Mouse (Mus musculus) left cerebral cortex, adult 2 months (tissue): ENCODE results near the gene Iscu. TPM values are rescaled to one million over a fixed set of nuclear protein-coding genes. Genes with fewer than 3 reads are reported as not detected.
A peak's percentile ranks its signal among the peaks of the same experiment; 100 is the strongest.

Experiments
- DNase-seq, 2 experiments: peaks; one replicate each; pipeline ENCODE4 v3.0.0; 2021 to 2022; ENCODE audit warnings: low spot score in 2 of 2, mixed read lengths in 1 of 2; ENCODE audit errors: extremely low spot score in 1 of 2
- H3K27ac ChIP-seq: fragments of 200-600 bp; 2 replicates; pipeline ENCODE4 v1.8.1; 2022
- H3K4me3 ChIP-seq: fragments of 200-600 bp; 2 replicates; pipeline ENCODE4 v1.8.1; 2022
- CTCF ChIP-seq: fragments of 200-600 bp; IDR thresholded peaks from 2 replicates; pipeline ENCODE4 v1.8.1; 2022; ENCODE audit warnings: antibody characterized with exemption, mild to moderate bottlenecking, moderate library complexity
- intact Hi-C: fragments of 180-260 bp; cut with DNase I; formaldehyde crosslinking; loops from one replicate; pipeline ENCODE4 v1.15.1; 2025
- total RNA-seq, 2 experiments: library from RNA; stranded (reverse); gene quantifications; 2 replicates each; pipeline ENCODE4 v1.2.3; 2021

The Iscu gene
- total RNA-seq, 2 experiments from 2014 or later, result 125 to 128 TPM

- no peak for DNase-seq
- no peak for TF ChIP-seq CTCF
- intact Hi-C loops, result no loop called here
- Histone ChIP-seq H3K4me3 (no peak overlapping the region), H3K27ac (no peak overlapping the region)
Measured at GRCm38 (mm10) chr5:113791197-113792095, 18.9 kb downstream of the Iscu start.

GRCm38 (mm10) chr5:113796401-113797148 is 24.0 kb downstream of the Iscu start:
- Histone ChIP-seq H3K4me3 (no peak overlapping the region), H3K27ac (no peak overlapping the region)
- no peak for TF ChIP-seq CTCF
- DNase-seq, result no peak
- intact Hi-C loops, result no loop called here

GRCm38 (mm10) chr5:113797149-113797882 is 24.8 kb downstream of the Iscu start:
- intact Hi-C loops, result no loop called here
- TF ChIP-seq CTCF, result no peak
- no peak overlapping the region for H3K4me3 ChIP-seq
- no peak for DNase-seq
- 0 out of 2 replicates have a peak overlapping the region, but pooled peaks have one; percentile 19 for H3K27ac ChIP-seq

DNA sequence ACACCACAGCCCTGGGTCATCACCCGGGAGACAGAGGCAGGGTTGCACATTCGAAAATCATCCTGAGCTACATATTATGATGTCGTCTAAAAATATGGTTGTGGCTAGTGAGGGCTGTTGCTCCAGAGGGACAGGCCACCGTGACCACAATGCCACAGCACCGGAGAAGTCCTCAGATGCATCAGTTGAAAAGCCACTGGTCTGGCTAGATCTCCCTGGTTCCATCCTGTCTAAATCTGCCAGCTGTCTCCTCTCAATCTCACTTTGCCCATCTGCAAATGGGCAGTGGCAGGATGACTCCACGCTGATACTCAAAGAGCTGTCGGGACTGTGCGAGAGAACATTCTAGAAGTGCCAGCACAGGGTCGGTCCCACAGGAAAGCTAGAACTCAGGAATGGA is 26.0 kb downstream of the Iscu start:
- Histone ChIP-seq H3K4me3 (no peak overlapping the region), H3K27ac (no peak overlapping the region)
- intact Hi-C loops, result no loop called here
- TF ChIP-seq CTCF, result no peak
- no peak for DNase-seq

- no peak for DNase-seq
- Histone ChIP-seq H3K27ac (no peak overlapping the region), H3K4me3 (no peak overlapping the region)
- intact Hi-C loops, result no loop called here
- no peak for TF ChIP-seq CTCF
Measured at GRCm38 (mm10) chr5:113799691-113800090, 27.1 kb downstream of the Iscu start.

- intact Hi-C loops, result no loop called here
- Histone ChIP-seq H3K4me3 (0 out of 2 replicates have a peak within 1 kb of the TSS, but pooled peaks have one; percentile 14), H3K27ac (no peak within 1 kb of the TSS)
- DNase-seq, result no peak
- TF ChIP-seq CTCF, result no peak
Measured at GRCm38 (mm10) chr5:113800280-113800679, 27.7 kb downstream of the Iscu start, which contains the start of gene Tmem119. TSS of gene Tmem119 (minus strand) at chr5:113800516.

DNA sequence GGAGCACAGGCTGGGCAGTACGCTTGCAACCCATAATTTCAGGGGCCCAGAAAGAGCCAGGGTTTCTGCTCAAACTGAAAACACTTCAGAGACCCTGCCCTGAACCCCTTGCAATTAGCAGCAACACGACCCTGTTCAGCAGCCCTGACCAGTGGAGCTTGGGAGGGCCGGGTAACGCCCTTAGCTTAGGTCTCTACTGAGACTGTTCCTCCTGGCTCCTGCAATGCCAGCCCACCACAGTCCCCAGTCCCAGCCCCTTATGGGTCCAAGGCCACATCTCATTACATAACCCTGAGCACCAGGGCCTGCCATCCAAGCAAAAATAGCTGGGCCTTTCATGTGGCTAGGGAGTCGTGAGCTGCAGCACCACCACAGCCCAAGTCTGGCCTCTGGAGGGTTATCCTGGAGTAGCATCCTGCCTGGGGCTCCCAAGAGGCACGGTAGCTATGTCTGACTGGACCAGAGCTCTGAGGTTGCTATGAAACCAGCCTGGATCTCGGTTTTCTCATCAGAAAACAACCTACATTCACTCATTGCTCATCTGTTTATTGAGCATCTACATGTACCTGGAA is 31.9 kb downstream of the Iscu start:
- H3K27ac ChIP-seq, result no peak overlapping the region
- TF ChIP-seq CTCF, result no peak
- H3K4me3 ChIP-seq, result no peak overlapping the region
- no peak for DNase-seq
- intact Hi-C loops, result no loop called here

DNA sequence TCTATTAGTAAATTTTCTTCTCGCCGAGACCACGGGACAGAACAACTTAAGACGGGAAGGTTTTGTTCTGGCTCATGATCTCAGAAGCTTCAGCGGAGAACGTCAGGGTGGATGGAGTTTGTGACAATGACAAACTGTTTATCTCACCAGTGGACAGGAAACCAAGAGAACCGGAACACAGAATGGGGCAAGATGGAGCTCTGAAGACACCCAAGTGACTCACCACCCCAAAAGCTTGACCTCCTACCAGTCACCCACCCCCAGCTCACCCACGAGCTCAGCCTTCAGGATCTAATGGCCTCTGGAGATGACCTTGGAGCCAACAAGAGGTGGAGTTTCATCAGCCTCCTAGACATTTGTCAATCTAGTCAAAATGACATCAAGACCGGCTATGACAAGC is 32.8 kb downstream of the Iscu start:
- intact Hi-C loops, result no loop called here
- no peak for TF ChIP-seq CTCF
- Histone ChIP-seq H3K4me3 (no peak overlapping the region), H3K27ac (no peak overlapping the region)
- DNase-seq, result no peak

DNA sequence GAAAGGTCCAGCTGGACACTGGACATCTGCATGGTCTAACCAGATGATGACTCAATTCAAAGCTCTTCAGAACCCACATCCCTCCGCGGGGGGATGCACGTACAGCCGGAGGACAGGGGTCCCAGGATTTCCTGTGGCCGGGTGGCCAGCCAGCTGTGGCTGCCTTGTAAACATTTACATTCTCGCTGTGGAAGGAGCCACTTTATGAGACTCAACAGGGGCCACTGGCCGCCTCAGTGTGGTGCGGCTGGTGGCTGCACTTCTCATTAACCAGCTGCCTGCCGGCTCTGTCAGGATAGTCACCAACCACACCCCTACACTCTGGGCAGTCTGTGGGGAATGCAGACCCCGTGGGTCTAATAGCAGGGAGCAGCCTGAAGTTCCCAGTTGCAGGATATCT is 33.9 kb downstream of the Iscu start:
- no peak overlapping the region for H3K27ac ChIP-seq
- intact Hi-C loops, result no loop called here
- no peak overlapping the region for H3K4me3 ChIP-seq
- TF ChIP-seq CTCF, result no peak
- DNase-seq, result no peak

- Histone ChIP-seq H3K27ac (no peak overlapping the region), H3K4me3 (no peak overlapping the region)
- no peak for TF ChIP-seq CTCF
- intact Hi-C loops, result no loop called here
- no peak for DNase-seq
Measured at GRCm38 (mm10) chr5:113807712-113808111, 35.2 kb downstream of the Iscu start.

DNA sequence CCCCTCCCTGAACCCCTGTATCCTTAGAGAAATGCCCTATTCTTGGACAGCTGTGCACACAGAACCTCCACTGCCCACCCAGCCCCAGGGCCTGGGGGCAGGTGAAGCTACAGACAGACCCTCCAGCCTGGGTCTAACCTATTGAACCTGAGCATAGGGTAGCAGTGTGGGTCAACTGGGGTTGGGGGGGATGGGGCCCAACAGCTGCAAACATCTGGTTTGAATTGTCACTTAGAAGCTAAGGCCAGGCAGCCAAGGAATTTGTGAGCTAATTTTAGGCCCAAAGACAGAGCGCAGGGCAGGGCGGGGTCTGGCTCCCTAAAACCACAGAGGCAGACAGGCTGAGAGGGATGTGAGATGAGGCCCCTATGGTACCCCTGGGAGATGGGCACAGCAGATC is 35.6 kb downstream of the Iscu start:
- DNase-seq, result no peak
- Histone ChIP-seq H3K4me3 (no peak overlapping the region), H3K27ac (no peak overlapping the region)
- intact Hi-C loops, result no loop called here
- no peak for TF ChIP-seq CTCF
